Mouse (Mus musculus) limb, embryonic 14.5 days (tissue): ENCODE data around the gene Rabep1. TPM values are rescaled to one million over a fixed set of nuclear protein-coding genes. Genes with fewer than 3 reads are reported as not detected.

Experiments
- ATAC-seq: fragments of 200-750 bp; cut with Nextera tagmentation; 2 replicates; pipeline ENCODE4 v1.8.0; 2017; ENCODE audit warnings: low read depth, moderate number of reproducible peaks, moderate TSS enrichment; ENCODE audit not compliant: low FRiP score
- DNase-seq: peaks from one replicate; pipeline ENCODE4 v3.0.0-alpha.2; 2015; ENCODE audit warnings: low spot score
- H3K27ac ChIP-seq: fragments of 300-500 bp; sonication (generic); replicated peaks from 2 replicates; pipeline ENCODE4 v1.5.1; 2014; ENCODE audit warnings: low read depth, mild to moderate bottlenecking, low read length, moderate library complexity, mixed read lengths
- H3K27me3 ChIP-seq: fragments of 300-500 bp; sonication (generic); 2 replicates; pipeline ENCODE4 v1.6.1; 2014; ENCODE audit warnings: low read length, mixed read lengths; ENCODE audit not compliant: control insufficient read depth, insufficient read depth
- H3K36me3 ChIP-seq: fragments of 300-500 bp; sonication (generic); 2 replicates; pipeline ENCODE4 v1.6.1; 2014; ENCODE audit warnings: mild to moderate bottlenecking, low read length, moderate library complexity, mixed read lengths; ENCODE audit not compliant: control insufficient read depth, insufficient read depth
- H3K4me1 ChIP-seq: fragments of 300-500 bp; sonication (generic); 2 replicates; pipeline ENCODE4 v1.6.1; 2014; ENCODE audit warnings: antibody characterized with exemption, low read length, mixed read lengths; ENCODE audit not compliant: control insufficient read depth, insufficient read depth
- H3K4me2 ChIP-seq: fragments of 300-500 bp; sonication (generic); replicated peaks from 2 replicates; pipeline ENCODE4 v1.6.1; 2014; ENCODE audit warnings: low read depth, mild to moderate bottlenecking, low read length, moderate library complexity; ENCODE audit not compliant: severe bottlenecking
- H3K4me3 ChIP-seq: fragments of 300-500 bp; sonication (generic); replicated peaks from 2 replicates; pipeline ENCODE4 v1.5.1; 2014; ENCODE audit warnings: low read length
- H3K9ac ChIP-seq: fragments of 300-500 bp; sonication (generic); 2 replicates; pipeline ENCODE4 v1.6.1; 2014; ENCODE audit warnings: mild to moderate bottlenecking, low read depth, low read length, moderate library complexity; ENCODE audit not compliant: severe bottlenecking
- H3K9me3 ChIP-seq: fragments of 300-500 bp; sonication (generic); 2 replicates; pipeline ENCODE4 v1.6.1; 2016; ENCODE audit warnings: low read length; ENCODE audit not compliant: control insufficient read depth
- POLR2A ChIP-seq: fragments of 200-500 bp; IDR thresholded peaks from 2 replicates; pipeline ENCODE4 v1.8.0; 2012; ENCODE audit warnings: inconsistent platforms, mild to moderate bottlenecking, moderate library complexity, borderline replicate concordance; ENCODE audit not compliant: insufficient read depth, insufficient read length; ENCODE audit errors: extremely low read depth
- WGBS: fragments of 180-500 bp; shearing (Covaris S2); extraction: QIAGEN DNeasy Blood & Tissue Kit; methylation state at CpG from one replicate; pipeline ENCODE4 v1.1.7; 2014; 5-methylcytosine and 5-hydroxymethylcytosine counted together
- polyA plus RNA-seq, 2 experiments: library from polyadenylated mRNA; depleted of rRNA in 1 of 2; stranded (reverse) in 1 of 2; unstranded in 1 of 2; fragments of >200 nt; fragmentation: Nextera tagmentation in 1 of 2; extraction: Ambion mirVana in 1 of 2; gene quantifications; 2 replicates each; pipeline versions ENCODE4 v1.2.1 to v1.2.3; 2012 to 2014

Gene Rabep1
- polyA plus RNA-seq, 2 experiments, result 11.0 to 29.5 TPM

GRCm38 (mm10) chr11:70833408-70833807, 11.2 kb upstream of the Rabep1 start:
- Histone ChIP-seq H3K36me3 (no peaks in the 10 kb centered on the region), H3K4me1 (no peaks in the 10 kb centered on the region), H3K27me3 (no peaks in the 10 kb centered on the region), H3K9ac (no peak overlapping the region), H3K27ac (no peak overlapping the region), H3K4me2 (no peak overlapping the region), H3K4me3 (no peak overlapping the region), H3K9me3 (no peaks in the 10 kb centered on the region)
- no peak for DNase-seq
- no peak for TF ChIP-seq POLR2A
- ATAC-seq, result no peak

- DNase-seq (no peak), ATAC-seq (no peak)
- no peaks in the 10 kb centered on the region for H3K9me3 ChIP-seq
- no peaks in the 10 kb centered on the region for H3K36me3 ChIP-seq
- H3K9ac ChIP-seq, result no peak overlapping the region
- H3K27ac ChIP-seq, result no peak overlapping the region
- no peaks in the 10 kb centered on the region for H3K4me1 ChIP-seq
- TF ChIP-seq POLR2A, result no peak
- H3K27me3 ChIP-seq, result no peaks in the 10 kb centered on the region
- H3K4me3 ChIP-seq, result no peak overlapping the region
- 81% methylated on average over 3 of the region's 3 CpGs for WGBS
- no peak overlapping the region for H3K4me2 ChIP-seq
Observed at GRCm38 (mm10) chr11:70833831-70834230, 10.7 kb upstream of the Rabep1 start.

- Histone ChIP-seq H3K4me1 (no peaks in the 10 kb centered on the region), H3K4me2 (no peak overlapping the region), H3K9me3 (no peaks in the 10 kb centered on the region), H3K9ac (no peak overlapping the region), H3K27me3 (no peaks in the 10 kb centered on the region), H3K36me3 (no peaks in the 10 kb centered on the region), H3K27ac (no peak overlapping the region), H3K4me3 (no peak overlapping the region)
- no peak for DNase-seq
- no peak for TF ChIP-seq POLR2A
- ATAC-seq, result no peak
- 69% methylated on average over 6 of the region's 6 CpGs for WGBS
Observed at GRCm38 (mm10) chr11:70835381-70835831, 9.2 kb upstream of the Rabep1 start.

GRCm38 (mm10) chr11:70837031-70837430, 7.5 kb upstream of the Rabep1 start:
- DNase-seq, result no peak
- no peak overlapping the region for H3K9ac ChIP-seq
- H3K27ac ChIP-seq, result no peak overlapping the region
- no peak overlapping the region for H3K4me3 ChIP-seq
- 95% methylated on average over 3 of the region's 3 CpGs for WGBS
- no peak overlapping the region for H3K4me2 ChIP-seq
- ATAC-seq, result no peak
- H3K36me3 ChIP-seq, result no peaks in the 10 kb centered on the region
- H3K27me3 ChIP-seq, result no peaks in the 10 kb centered on the region
- no peak for TF ChIP-seq POLR2A
- no peaks in the 10 kb centered on the region for H3K4me1 ChIP-seq
- no peaks in the 10 kb centered on the region for H3K9me3 ChIP-seq

- H3K4me3 ChIP-seq, result no peak overlapping the region
- no peak overlapping the region for H3K4me2 ChIP-seq
- no peak for ATAC-seq
- no peaks in the 10 kb centered on the region for H3K36me3 ChIP-seq
- H3K27ac ChIP-seq, result no peak overlapping the region
- no peak for TF ChIP-seq POLR2A
- WGBS, result 35% methylated on average over 2 of the region's 2 CpGs
- DNase-seq, result no peak
- H3K4me1 ChIP-seq, result 0 out of 2 replicates have a peak, but pooled peaks cover 1% of the 10 kb centered on the region
- no peak overlapping the region for H3K9ac ChIP-seq
- no peaks in the 10 kb centered on the region for H3K9me3 ChIP-seq
- no peaks in the 10 kb centered on the region for H3K27me3 ChIP-seq
Observed at GRCm38 (mm10) chr11:70838610-70839009, 6.0 kb upstream of the Rabep1 start.

GRCm38 (mm10) chr11:70842983-70843382, 1.6 kb upstream of the Rabep1 start:
- Histone ChIP-seq H3K9ac (no peak overlapping the region), H3K27ac (no peak overlapping the region), H3K9me3 (no peaks in the 10 kb centered on the region), H3K4me3 (no peak overlapping the region), H3K36me3 (no peaks in the 10 kb centered on the region), H3K4me2 (no peak overlapping the region), H3K27me3 (no peaks in the 10 kb centered on the region), H3K4me1 (peaks cover 20% of the 10 kb centered on the region)
- DNase-seq (no peak), ATAC-seq (no peak)
- 53% methylated on average over 4 of the region's 4 CpGs for WGBS
- no peak for TF ChIP-seq POLR2A
